Mouse (Mus musculus): ENCODE measurements around the gene Mbtps2.
A peak's percentile ranks its signal among the peaks of the same experiment; 100 is the strongest.

Mbtps2 gene

GRCm38 (mm10) chrX:157598186-157598996 is at the start of gene Mbtps2:
Mbtps2 (minus strand) TSS chrX:157598715.
- DNase-seq = peak; percentile 82

GRCm38 (mm10) chrX:157646399-157646798 is 47.9 kb upstream of the Mbtps2 start:
- DNase-seq = no peak

GRCm38 (mm10) chrX:157644700-157645099 is 46.2 kb upstream of the Mbtps2 start:
- no peak for DNase-seq

GRCm38 (mm10) chrX:157644300-157644699 is 45.8 kb upstream of the Mbtps2 start:
- peak; percentile 41 for DNase-seq

- no peak for DNase-seq
Observed at GRCm38 (mm10) chrX:157642856-157643255, 44.3 kb upstream of the Mbtps2 start.

- DNase-seq = no peak
Observed at GRCm38 (mm10) chrX:157637253-157637652, 38.7 kb upstream of the Mbtps2 start.

GRCm38 (mm10) chrX:157633676-157634414 is 35.3 kb upstream of the Mbtps2 start:
- no peak for DNase-seq

GRCm38 (mm10) chrX:157630341-157630740 is 31.8 kb upstream of the Mbtps2 start:
- DNase-seq = no peak

GRCm38 (mm10) chrX:157612894-157613293 is 14.4 kb upstream of the Mbtps2 start:
- DNase-seq = no peak

GRCm38 (mm10) chrX:157601450-157601849 is 2.9 kb upstream of the Mbtps2 start:
- DNase-seq = peak; percentile 58

GRCm38 (mm10) chrX:157597585-157598185 is 830 bp downstream of the Mbtps2 start:
- DNase-seq = no peak

- no peak for DNase-seq
Observed at GRCm38 (mm10) chrX:157596802-157597201, 1.7 kb downstream of the Mbtps2 start.

- no peak for DNase-seq
Observed at GRCm38 (mm10) chrX:157595927-157596326, 2.6 kb downstream of the Mbtps2 start.

GRCm38 (mm10) chrX:157594606-157595005 is 3.9 kb downstream of the Mbtps2 start:
- no peak for DNase-seq

GRCm38 (mm10) chrX:157587001-157587400 is 11.5 kb downstream of the Mbtps2 start:
- DNase-seq = peak; percentile 47

GRCm38 (mm10) chrX:157586397-157586796 is 12.1 kb downstream of the Mbtps2 start:
- peak; percentile 74 for DNase-seq

- DNase-seq = no peak
Observed at GRCm38 (mm10) chrX:157579108-157579614, 19.4 kb downstream of the Mbtps2 start.

- DNase-seq = no peak
Observed at GRCm38 (mm10) chrX:157574683-157575082, 23.8 kb downstream of the Mbtps2 start.

- no peak for DNase-seq
Observed at GRCm38 (mm10) chrX:157568840-157569239, 29.7 kb downstream of the Mbtps2 start, which contains the start of gene Yy2. Yy2 (minus strand) TSS chrX:157568985.

- DNase-seq = no peak
Observed at GRCm38 (mm10) chrX:157563794-157564193, 34.7 kb downstream of the Mbtps2 start.

- no peak for DNase-seq
Observed at GRCm38 (mm10) chrX:157547082-157547481, 51.4 kb downstream of the Mbtps2 start.

- DNase-seq = no peak
Observed at GRCm38 (mm10) chrX:157506400-157506799, 92.1 kb downstream of the Mbtps2 start.

GRCm38 (mm10) chrX:157504506-157504905 is 94.0 kb downstream of the Mbtps2 start:
- no peak for DNase-seq

Data from cerebellum, adult 9-11 months (tissue).